Mouse (Mus musculus) limb, embryonic 15.5 days (tissue): ENCODE measurements at regions not wholly inside any gene's neighbourhood (a gene's known extent, or its start where the extent isn't known, plus 50 kb on each side); places are given as distances from the start of the nearest gene placed in this dataset.
"Not testable (repeated sequence)": the region's sequence is repeated elsewhere in the genome, so short reads cannot be mapped to it uniquely, and the experiment has no call there.

Source experiments
- ATAC-seq: fragments of 200-750 bp; cut with Nextera tagmentation; 2 replicates; pipeline ENCODE4 v1.8.0; 2017; ENCODE audit warnings: low read depth, moderate TSS enrichment; ENCODE audit not compliant: insufficient number of reproducible peaks, low FRiP score, low TSS enrichment
- H3K27ac ChIP-seq: fragments of 300-500 bp; sonication (generic); 2 replicates; pipeline ENCODE4 v1.5.1; 2015; ENCODE audit warnings: moderate library complexity, mild to moderate bottlenecking, inconsistent platforms
- H3K27me3 ChIP-seq: fragments of 300-500 bp; sonication (generic); 2 replicates; pipeline ENCODE4 v1.6.1; 2015; ENCODE audit warnings: inconsistent platforms
- H3K36me3 ChIP-seq: fragments of 300-500 bp; sonication (generic); 2 replicates; pipeline ENCODE4 v1.6.1; 2015; ENCODE audit warnings: inconsistent platforms
- H3K4me1 ChIP-seq: fragments of 300-500 bp; sonication (generic); 2 replicates; pipeline ENCODE4 v1.6.1; 2015; ENCODE audit warnings: inconsistent platforms
- H3K4me2 ChIP-seq: fragments of 300-500 bp; sonication (generic); 2 replicates; pipeline ENCODE4 v1.6.1; 2015; ENCODE audit warnings: mild to moderate bottlenecking, inconsistent platforms
- H3K4me3 ChIP-seq: fragments of 300-500 bp; sonication (generic); 2 replicates; pipeline ENCODE4 v1.5.1; 2015; ENCODE audit warnings: mild to moderate bottlenecking, inconsistent platforms
- H3K9ac ChIP-seq: fragments of 300-500 bp; sonication (generic); 2 replicates; pipeline ENCODE4 v1.6.1; 2015; ENCODE audit warnings: inconsistent platforms
- H3K9me3 ChIP-seq: fragments of 300-500 bp; sonication (generic); 2 replicates; pipeline ENCODE4 v1.6.1; 2016; ENCODE audit warnings: inconsistent platforms
- WGBS: fragments of 180-500 bp; shearing (Covaris S2); methylation state at CpG from one replicate; pipeline ENCODE4 v1.1.7; 2015; 5-methylcytosine and 5-hydroxymethylcytosine counted together

DNA sequence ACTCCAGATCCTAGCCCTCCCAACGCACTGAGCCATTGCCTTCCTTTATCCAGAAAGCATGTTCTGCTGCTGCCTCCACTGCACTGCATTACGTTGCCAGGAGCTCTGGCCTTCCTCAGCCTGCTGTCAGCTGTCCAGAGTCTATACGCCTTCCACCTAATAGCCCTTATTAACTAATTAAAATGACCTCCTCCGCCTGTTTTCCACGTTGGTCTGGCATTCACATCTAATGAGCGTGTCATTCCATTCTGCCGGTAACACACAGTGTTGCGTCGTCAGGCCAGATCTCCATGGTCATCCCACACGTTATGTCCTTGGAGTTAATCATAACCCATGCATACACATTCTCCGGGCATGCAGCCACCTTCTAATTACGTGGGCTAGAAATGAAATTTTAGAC, 56.7 kb upstream of the Med4 start:
- WGBS, result 31% methylated on average over 12 of the region's 12 CpGs
- Histone ChIP-seq H3K4me3 (no peak overlapping the region), H3K4me1 (peaks cover 8% of the 10 kb centered on the region; the same call in 1 of the 2 replicates), H3K36me3 (no peaks in the 10 kb centered on the region), H3K27ac (no peak overlapping the region), H3K9ac (no peak overlapping the region), H3K4me2 (no peak overlapping the region), H3K9me3 (no peaks in the 10 kb centered on the region), H3K27me3 (no peaks in the 10 kb centered on the region)
- ATAC-seq, result no peak

GRCm38 (mm10) chr14:73452321-73453082, 57.3 kb upstream of the Med4 start:
- H3K4me2 ChIP-seq, result no peak overlapping the region
- no peak overlapping the region for H3K4me3 ChIP-seq
- WGBS, result 68% methylated on average over 7 of the region's 7 CpGs
- H3K27me3 ChIP-seq, result no peaks in the 10 kb centered on the region
- H3K4me1 ChIP-seq, result peaks cover 8% of the 10 kb centered on the region; the same call in 1 of the 2 replicates
- no peaks in the 10 kb centered on the region for H3K36me3 ChIP-seq
- no peak overlapping the region for H3K27ac ChIP-seq
- no peaks in the 10 kb centered on the region for H3K9me3 ChIP-seq
- no peak overlapping the region for H3K9ac ChIP-seq
- no peak for ATAC-seq

DNA sequence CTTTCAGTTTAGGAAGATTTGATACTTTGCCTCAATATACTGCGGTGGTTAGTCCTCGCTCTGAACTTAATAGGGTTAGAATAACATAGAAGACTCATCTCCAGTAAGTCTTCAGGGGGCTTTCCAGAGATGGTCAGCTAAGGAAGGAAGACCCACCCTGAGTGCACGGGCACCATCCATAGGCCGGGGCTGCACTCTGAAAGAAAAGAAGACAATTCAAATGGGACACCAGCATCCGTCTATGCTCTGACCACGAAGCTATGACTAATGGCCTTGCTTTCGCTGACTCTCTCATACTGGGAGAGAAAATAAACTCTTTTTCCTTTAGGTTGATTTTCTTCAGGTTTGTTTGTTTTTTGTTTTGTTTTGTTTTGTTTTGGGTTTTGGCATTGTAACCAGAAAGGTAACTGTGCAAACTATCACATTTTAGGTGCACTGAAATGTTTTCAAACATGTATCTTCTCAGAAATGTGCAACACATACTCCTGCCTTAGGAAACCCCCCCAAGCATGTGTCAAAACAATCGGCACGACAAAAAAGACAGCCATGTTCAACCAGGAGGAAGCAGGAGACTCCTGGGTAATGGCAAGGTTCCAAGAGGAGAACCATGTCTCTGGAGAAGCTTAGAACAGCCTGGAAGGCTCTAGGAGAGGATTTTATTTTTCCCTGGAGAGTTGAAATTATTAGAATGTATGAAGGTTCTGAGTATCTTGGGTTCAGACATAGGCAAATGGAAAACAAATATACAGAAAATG, 58.4 kb upstream of the Med4 start:
- no peak overlapping the region for H3K9ac ChIP-seq
- H3K4me2 ChIP-seq, result no peak overlapping the region
- no peak overlapping the region for H3K4me3 ChIP-seq
- no peaks in the 10 kb centered on the region for H3K9me3 ChIP-seq
- H3K27ac ChIP-seq, result no peak overlapping the region
- WGBS, result 80% methylated on average over 9 of the region's 9 CpGs
- H3K36me3 ChIP-seq, result no peaks in the 10 kb centered on the region
- H3K4me1 ChIP-seq, result peaks cover 8% of the 10 kb centered on the region; the same call in 1 of the 2 replicates
- ATAC-seq, result no peak
- no peaks in the 10 kb centered on the region for H3K27me3 ChIP-seq

DNA sequence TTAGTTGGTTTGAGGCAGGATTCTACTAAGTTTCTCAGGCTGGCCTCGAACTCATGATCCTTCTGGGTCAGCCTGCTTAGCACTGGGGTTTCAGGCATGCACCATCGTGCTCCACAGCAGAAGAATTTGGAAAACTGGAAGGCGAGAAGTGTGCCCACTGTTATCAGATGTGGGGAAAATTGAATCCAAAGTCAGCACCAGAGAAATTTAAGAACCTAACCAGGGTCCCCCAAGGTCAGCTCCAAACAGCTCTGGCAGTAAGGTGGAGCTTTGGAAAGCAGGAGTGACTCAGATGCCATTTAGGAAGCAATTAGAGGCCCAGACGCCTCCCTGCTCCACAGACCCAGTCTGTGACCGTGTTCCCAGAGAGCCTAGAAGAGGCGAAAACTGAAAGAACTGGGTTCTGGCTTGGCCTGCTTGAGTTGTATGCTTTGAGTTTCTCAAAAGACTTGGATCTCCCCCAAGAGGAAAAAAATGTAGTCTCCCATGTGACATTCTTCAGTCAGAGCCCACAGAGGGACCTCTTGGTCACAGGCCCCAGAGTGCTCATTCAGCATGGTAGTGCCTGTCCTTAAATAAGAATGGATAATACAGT, 59.8 kb upstream of the Med4 start:
- H3K36me3 ChIP-seq, result no peaks in the 10 kb centered on the region
- H3K4me1 ChIP-seq, result peaks cover 14% of the 10 kb centered on the region; the same call in 1 of the 2 replicates
- 0 out of 2 replicates have a peak overlapping the region, but pooled peaks have one; percentile 22 for H3K27ac ChIP-seq
- no peak overlapping the region for H3K4me3 ChIP-seq
- no peaks in the 10 kb centered on the region for H3K9me3 ChIP-seq
- no peaks in the 10 kb centered on the region for H3K27me3 ChIP-seq
- no peak overlapping the region for H3K9ac ChIP-seq
- no peak overlapping the region for H3K4me2 ChIP-seq
- no peak for ATAC-seq
- WGBS, result 64% methylated on average over 6 of the region's 6 CpGs

- H3K4me3 ChIP-seq, result no peak overlapping the region
- peaks cover 17% of the 10 kb centered on the region; the same call in 1 of the 2 replicates for H3K4me1 ChIP-seq
- H3K9ac ChIP-seq, result no peak overlapping the region
- no peaks in the 10 kb centered on the region for H3K27me3 ChIP-seq
- 71% methylated on average over 10 of the region's 10 CpGs for WGBS
- no peaks in the 10 kb centered on the region for H3K9me3 ChIP-seq
- no peak for ATAC-seq
- no peak overlapping the region for H3K27ac ChIP-seq
- H3K4me2 ChIP-seq, result no peak overlapping the region
- no peaks in the 10 kb centered on the region for H3K36me3 ChIP-seq
These were observed 60.7 kb upstream of the Med4 start for GRCm38 (mm10) chr14:73449111-73449510.

DNA sequence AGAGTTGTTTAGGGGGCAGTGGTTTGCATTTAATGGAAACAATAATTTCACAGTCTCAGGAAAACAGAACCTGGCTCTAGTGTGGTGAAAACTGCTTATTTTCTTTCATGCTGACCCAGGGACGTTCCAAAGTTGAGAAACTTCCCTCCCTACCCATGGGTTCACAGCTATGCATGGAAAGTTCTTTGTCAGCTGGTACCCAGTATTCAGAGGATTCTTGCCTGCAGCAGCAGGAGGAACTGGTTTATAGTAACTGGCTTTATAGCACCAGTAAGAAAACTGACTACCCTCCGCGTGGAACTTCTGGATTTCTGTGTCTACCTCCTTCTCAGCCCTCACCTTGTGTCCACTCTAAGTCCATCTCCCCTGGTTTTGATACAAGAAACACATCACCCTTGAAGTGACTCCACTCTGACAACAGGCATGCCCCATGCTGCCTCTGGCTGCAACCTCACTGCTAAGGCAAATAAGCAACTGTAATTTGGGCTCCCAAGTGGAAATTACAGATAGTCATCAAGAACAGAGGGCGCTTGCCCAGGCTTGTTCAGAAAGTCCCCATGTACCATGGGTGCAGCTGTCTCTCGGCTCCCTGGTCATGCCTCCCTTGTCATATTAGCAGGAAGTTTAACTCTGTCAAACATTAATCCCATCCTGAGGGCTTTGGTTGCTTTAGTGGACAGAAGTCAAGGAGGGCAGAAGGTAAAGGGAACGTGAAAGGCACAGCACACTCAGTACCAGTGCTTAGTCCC, 60.6 kb upstream of the Itm2b start:
- WGBS, result 37% methylated on average over 6 of the region's 6 CpGs
- Histone ChIP-seq H3K4me2 (no peak overlapping the region), H3K27me3 (no peaks in the 10 kb centered on the region), H3K27ac (peak overlapping the region; percentile 69), H3K9ac (no peak overlapping the region), H3K4me1 (0 out of 2 replicates have a peak, but pooled peaks cover 12% of the 10 kb centered on the region), H3K36me3 (no peaks in the 10 kb centered on the region), H3K4me3 (no peak overlapping the region), H3K9me3 (no peaks in the 10 kb centered on the region)
- ATAC-seq, result no peak

GRCm38 (mm10) chr14:73444733-73445132, 59.6 kb upstream of the Itm2b start:
- Histone ChIP-seq H3K27ac (peak overlapping the region; percentile 69), H3K9ac (no peak overlapping the region), H3K36me3 (no peaks in the 10 kb centered on the region), H3K4me2 (no peak overlapping the region), H3K9me3 (no peaks in the 10 kb centered on the region), H3K27me3 (no peaks in the 10 kb centered on the region), H3K4me3 (no peak overlapping the region), H3K4me1 (0 out of 2 replicates have a peak, but pooled peaks cover 9% of the 10 kb centered on the region)
- 50% methylated on average over 3 of the region's 3 CpGs for WGBS
- ATAC-seq, result no peak

- Histone ChIP-seq H3K9ac (no peak overlapping the region), H3K36me3 (no peaks in the 10 kb centered on the region), H3K4me2 (no peak overlapping the region), H3K4me3 (no peak overlapping the region), H3K9me3 (no peaks in the 10 kb centered on the region), H3K27ac (no peak overlapping the region), H3K4me1 (0 out of 2 replicates have a peak, but pooled peaks cover 9% of the 10 kb centered on the region), H3K27me3 (no peaks in the 10 kb centered on the region)
- 72% methylated on average over 7 of the region's 7 CpGs for WGBS
- no peak for ATAC-seq
These were observed 57.0 kb upstream of the Itm2b start for GRCm38 (mm10) chr14:73441951-73442716.

GRCm38 (mm10) chr14:73441206-73441950, 56.3 kb upstream of the Itm2b start:
- 85% methylated on average over 1 of the region's 1 CpGs for WGBS
- not testable (repeated sequence) for H3K9ac ChIP-seq, H3K4me2 ChIP-seq, H3K27ac ChIP-seq, ATAC-seq, H3K4me1 ChIP-seq, H3K27me3 ChIP-seq, H3K9me3 ChIP-seq, H3K4me3 ChIP-seq, H3K36me3 ChIP-seq

- no peak overlapping the region for H3K4me2 ChIP-seq
- 84% methylated on average over 3 of the region's 3 CpGs for WGBS
- no peak overlapping the region for H3K27ac ChIP-seq
- no peaks in the 10 kb centered on the region for H3K9me3 ChIP-seq
- H3K36me3 ChIP-seq, result no peaks in the 10 kb centered on the region
- no peak for ATAC-seq
- H3K4me3 ChIP-seq, result no peak overlapping the region
- no peaks in the 10 kb centered on the region for H3K27me3 ChIP-seq
- 0 out of 2 replicates have a peak, but pooled peaks cover 3% of the 10 kb centered on the region for H3K4me1 ChIP-seq
- no peak overlapping the region for H3K9ac ChIP-seq
These were observed 54.8 kb upstream of the Itm2b start for GRCm38 (mm10) chr14:73439802-73440309.
